ENCODE assay signal across 9 mouse cellular contexts in the genomic region with DNA sequence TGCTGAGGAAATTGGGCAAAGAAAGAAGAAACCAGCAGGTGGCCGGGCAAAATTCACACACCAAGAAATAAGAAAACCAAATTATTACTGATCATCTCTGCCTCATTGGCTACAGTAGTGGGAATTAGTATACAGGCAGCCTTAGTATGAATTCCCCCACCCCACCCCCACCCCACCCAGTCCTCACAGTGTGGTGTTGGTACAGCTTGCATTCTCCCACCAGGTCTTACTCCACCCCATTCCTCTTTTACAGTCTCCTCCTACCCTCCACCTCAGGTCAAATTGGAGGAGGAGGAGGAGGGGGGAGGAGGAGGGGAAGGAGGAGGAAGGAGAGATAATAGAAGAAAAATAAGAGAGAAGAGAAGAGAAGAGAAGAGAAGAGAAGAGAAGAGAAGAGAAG. TPM values are rescaled to one million over a fixed set of nuclear protein-coding genes. Genes with fewer than 3 reads are reported as not detected.
DNase-seq lines count a peak whose midpoint lies in the region; ATAC-seq and TF ChIP-seq lines count a peak whose summit lies in the region.
"Had no signal": no experiment of that assay in that cellular context is flagged by ENCODE, and none has a peak within 500 bp of the region (broad histone marks: within the 10 kb centered on the region; RNA-seq: fewer than 3 reads in every experiment).

No protein-coding gene starts in this region.

- WGBS in kidney, embryonic 14.5 days, result 33% methylated on average over 1 of the region's 1 CpGs
- WGBS in embryonic facial prominence, embryonic 12.5 days, result 57% methylated on average over 1 of the region's 1 CpGs
- 50% methylated on average over 1 of the region's 1 CpGs for WGBS in hindbrain, postnatal 0 days
- whole genome bisulfite sequencing in neural tube, embryonic 14.5 days, result 21% methylated on average over 1 of the region's 1 CpGs
- 83% methylated on average over 1 of the region's 1 CpGs for WGBS in liver, embryonic 12.5 days (ENCODE audit: insufficient replicate concordance)

- H3K4me3 ChIP-seq in kidney, embryonic 14.5 days (ENCODE audit: low read length), result peak overlapping the region; percentile 72
- H3K4me3 ChIP-seq in embryonic facial prominence, embryonic 12.5 days, result peak overlapping the region; percentile 76
- peak overlapping the region; percentile 51; the same call in 1 of the 2 replicates for H3K4me3 ChIP-seq in hindbrain, postnatal 0 days (ENCODE audit: low read length)
- H3K4me3 ChIP-seq in neural tube, embryonic 14.5 days (ENCODE audit: low read depth, low read length), result peak overlapping the region; percentile 59
- no peak overlapping the region for H3K4me3 ChIP-seq in liver, embryonic 12.5 days

- H3K4me2 ChIP-seq in kidney, embryonic 14.5 days (replicated peaks; ENCODE audit: low read depth, low read length), result peak overlapping the region; percentile 74
- H3K4me2 ChIP-seq in embryonic facial prominence, embryonic 12.5 days (replicated peaks), result peak overlapping the region; percentile 63
- H3K4me2 ChIP-seq in hindbrain, postnatal 0 days (ENCODE audit: low read depth, low read length), result peak overlapping the region; percentile 72
- peak overlapping the region; percentile 85 for H3K4me2 ChIP-seq in neural tube, embryonic 14.5 days (ENCODE audit: low read depth, low read length)
- H3K4me2 ChIP-seq in liver, embryonic 12.5 days, result no peak overlapping the region

- peak overlapping the region; percentile 62; the same call in 1 of the 2 replicates for H3K27ac ChIP-seq in kidney, embryonic 14.5 days (ENCODE audit: low read depth, low read length)
- H3K27ac ChIP-seq in embryonic facial prominence, embryonic 12.5 days, result no peak overlapping the region
- peak overlapping the region; percentile 81; the same call in 1 of the 2 replicates for H3K27ac ChIP-seq in hindbrain, postnatal 0 days
- H3K27ac ChIP-seq in neural tube, embryonic 14.5 days (ENCODE audit: low read depth, low read length), result peak overlapping the region; percentile 2; the same call in 1 of the 2 replicates
- no peak overlapping the region for H3K27ac ChIP-seq in liver, embryonic 12.5 days
- H3K27ac ChIP-seq: macrophage had no signal

- H3K36me3 ChIP-seq in kidney, embryonic 14.5 days (ENCODE audit: control insufficient read depth, insufficient read depth, low read length), result peaks cover 41% of the 10 kb centered on the region
- no peaks in the 10 kb centered on the region for H3K36me3 ChIP-seq in embryonic facial prominence, embryonic 12.5 days
- H3K36me3 ChIP-seq in hindbrain, postnatal 0 days (ENCODE audit: insufficient read depth, low read length), result no peaks in the 10 kb centered on the region
- H3K36me3 ChIP-seq in neural tube, embryonic 14.5 days (ENCODE audit: control insufficient read depth, insufficient read depth, low read length), result no peaks in the 10 kb centered on the region
- H3K36me3 ChIP-seq in liver, embryonic 12.5 days, result no peaks in the 10 kb centered on the region

- H3K27me3 ChIP-seq in kidney, embryonic 14.5 days (ENCODE audit: control insufficient read depth, insufficient read depth, low read length), result no peaks in the 10 kb centered on the region
- H3K27me3 ChIP-seq in embryonic facial prominence, embryonic 12.5 days, result no peaks in the 10 kb centered on the region
- 0 out of 2 replicates have a peak, but pooled peaks cover 14% of the 10 kb centered on the region for H3K27me3 ChIP-seq in hindbrain, postnatal 0 days (ENCODE audit: insufficient read depth, low read length)
- H3K27me3 ChIP-seq in neural tube, embryonic 14.5 days (ENCODE audit: control insufficient read depth, insufficient read depth, low read length), result no peaks in the 10 kb centered on the region; the same call in 1 of the 2 replicates
- peaks cover 78% of the 10 kb centered on the region for H3K27me3 ChIP-seq in liver, embryonic 12.5 days (replicated peaks)

- H3K9me3 ChIP-seq in kidney, embryonic 14.5 days (ENCODE audit: control insufficient read depth, low read length), result no peaks in the 10 kb centered on the region
- no peaks in the 10 kb centered on the region for H3K9me3 ChIP-seq in embryonic facial prominence, embryonic 12.5 days
- no peaks in the 10 kb centered on the region for H3K9me3 ChIP-seq in hindbrain, postnatal 0 days (ENCODE audit: low read length)
- H3K9me3 ChIP-seq in neural tube, embryonic 14.5 days (ENCODE audit: control insufficient read depth, low read length), result no peaks in the 10 kb centered on the region
- H3K9me3 ChIP-seq in liver, embryonic 12.5 days (replicated peaks), result no peaks in the 10 kb centered on the region

- peak overlapping the region; percentile 97 for H3K9ac ChIP-seq in kidney, embryonic 14.5 days (ENCODE audit: low read depth, low read length)
- peak overlapping the region; percentile 93; the same call in 1 of the 2 replicates for H3K9ac ChIP-seq in embryonic facial prominence, embryonic 12.5 days
- peak overlapping the region; percentile 69 for H3K9ac ChIP-seq in hindbrain, postnatal 0 days (replicated peaks; ENCODE audit: low read length)
- peak overlapping the region; percentile 88 for H3K9ac ChIP-seq in neural tube, embryonic 14.5 days (replicated peaks; ENCODE audit: low read depth, low read length)
- no peak overlapping the region for H3K9ac ChIP-seq in liver, embryonic 12.5 days

- DNase-seq in kidney, postnatal 36 days, result no peak
- DNase-seq in hindbrain, postnatal 0 days (ENCODE audit: low spot score), result no peak
- DNase-seq in layer of hippocampus, adult 9-11 months, result no peak
- no peak for DNase-seq in adrenal gland, adult 18-20 months (ENCODE audit: low spot score in 2 of 2)

- ATAC-seq in kidney, embryonic 14.5 days (ENCODE audit: low FRiP score, low TSS enrichment), result no peak
- no peak for ATAC-seq in embryonic facial prominence, embryonic 12.5 days (ENCODE audit: insufficient number of reproducible peaks, insufficient read depth, low FRiP score, low TSS enrichment)
- ATAC-seq in hindbrain, postnatal 0 days, result no peak
- no peak for ATAC-seq in neural tube, embryonic 14.5 days (ENCODE audit: low read depth)
- no peak for ATAC-seq in liver, embryonic 12.5 days

- TF ChIP-seq CTCF in hindbrain, postnatal 0 days (IDR thresholded peaks at IDR 0.05; ENCODE audit: low read depth), result no peak

- peaks cover 31% of the 10 kb centered on the region for H3K4me1 ChIP-seq in kidney, embryonic 14.5 days (ENCODE audit: control insufficient read depth, insufficient read depth, low read length)
- peaks cover 12% of the 10 kb centered on the region; the same call in 1 of the 2 replicates for H3K4me1 ChIP-seq in embryonic facial prominence, embryonic 12.5 days
- no peaks in the 10 kb centered on the region for H3K4me1 ChIP-seq in hindbrain, postnatal 0 days (ENCODE audit: insufficient read depth, low read length)
- peaks cover 38% of the 10 kb centered on the region for H3K4me1 ChIP-seq in neural tube, embryonic 14.5 days (ENCODE audit: control insufficient read depth, insufficient read depth, low read length)
- no peaks in the 10 kb centered on the region for H3K4me1 ChIP-seq in liver, embryonic 12.5 days

RNA-seq across cellular contexts. Expression of gene Meis2, which starts 6.0 kb away (rescaled TPM):
- polyA plus RNA-seq in kidney, embryonic 14.5 days (2014; fragmentation: Nextera tagmentation; extraction: Ambion mirVana), result 111 and 112 TPM in 2 replicates
- polyA plus RNA-seq in embryonic facial prominence, embryonic 12.5 days (2016; fragmentation: Nextera tagmentation; extraction: Ambion mirVana), result 71.2 and 71.7 TPM in 2 replicates
- total RNA-seq in hindbrain, postnatal 0 days (2014; rRNA removed), result 132 and 133 TPM in 2 replicates
- 94.4 and 105 TPM in 2 replicates for polyA plus RNA-seq in hindbrain, postnatal 0 days (2015; fragmentation: Nextera tagmentation; extraction: Ambion mirVana)
- 102 and 117 TPM in 2 replicates for polyA plus RNA-seq in neural tube, embryonic 14.5 days (2014; fragmentation: Nextera tagmentation; extraction: Ambion mirVana)
- polyA plus RNA-seq in liver, embryonic 12.5 days (2016; fragmentation: Nextera tagmentation; extraction: Ambion mirVana), result 5.9 and 6.0 TPM in 2 replicates
- total RNA-seq in adrenal gland, adult 18-20 months (2021), result 100 to 1,000 TPM; 216 to 279 TPM
- polyA plus RNA-seq: macrophage had no signal

Comparison
In these comparisons a context has a peak if more than half of its experiments do, and no peak if none do; other contexts are left out.
1. H3K27ac ChIP-seq: peak in kidney, embryonic 14.5 days (single experiment), hindbrain, postnatal 0 days (single experiment) and neural tube, embryonic 14.5 days (single experiment); none in embryonic facial prominence, embryonic 12.5 days (single experiment) and liver, embryonic 12.5 days (single experiment).
2. RNA of gene Meis2, which starts 6.0 kb away (polyA plus RNA-seq): 102 to 117 TPM in neural tube, embryonic 14.5 days, 111 to 112 TPM in kidney, embryonic 14.5 days, 94.4 to 105 TPM in hindbrain, postnatal 0 days and 71.2 to 71.7 TPM in embryonic facial prominence, embryonic 12.5 days; 5.9 to 6.0 TPM in liver, embryonic 12.5 days; every median in the first group is over 10 times any median in the second.